11 mouse cellular contexts compared by ENCODE assay signal in genomic region chr19:37481704-37482103, GRCm38 (mm10). TPM values are rescaled to one million over a fixed set of nuclear protein-coding genes. Genes with fewer than 3 reads are reported as not detected.
DNase-seq lines count a peak whose midpoint lies in the region; ATAC-seq lines count a peak whose summit lies in the region.
"Had no signal": no experiment of that assay in that cellular context is flagged by ENCODE, and none has a peak within 500 bp of the region (broad histone marks: within the 10 kb centered on the region; RNA-seq: fewer than 3 reads in every experiment).

No protein-coding gene starts in this region.

- H3K36me3 ChIP-seq in heart, embryonic 10.5 days, result no peaks in the 10 kb centered on the region
- H3K36me3 ChIP-seq in heart, embryonic 11.5 days (ENCODE audit: control insufficient read depth, insufficient read depth, low read length), result no peaks in the 10 kb centered on the region
- no peaks in the 10 kb centered on the region for H3K36me3 ChIP-seq in forebrain, embryonic 15.5 days
- H3K36me3 ChIP-seq in hindbrain, embryonic 13.5 days, result no peaks in the 10 kb centered on the region

- H3K4me1 ChIP-seq in heart, embryonic 10.5 days, result peaks cover 5% of the 10 kb centered on the region
- H3K4me1 ChIP-seq in heart, embryonic 11.5 days (ENCODE audit: control insufficient read depth, insufficient read depth, low read length), result peaks cover 6% of the 10 kb centered on the region; the same call in 1 of the 2 replicates
- H3K4me1 ChIP-seq in forebrain, embryonic 15.5 days, result no peaks in the 10 kb centered on the region
- H3K4me1 ChIP-seq in hindbrain, embryonic 13.5 days (replicated peaks), result no peaks in the 10 kb centered on the region

- peaks cover 3% of the 10 kb centered on the region; the same call in 1 of the 2 replicates for H3K27me3 ChIP-seq in heart, embryonic 10.5 days (ENCODE audit: insufficient read depth, poor library complexity, severe bottlenecking)
- no peaks in the 10 kb centered on the region for H3K27me3 ChIP-seq in heart, embryonic 11.5 days (ENCODE audit: control insufficient read depth, insufficient read depth, low read length)
- no peaks in the 10 kb centered on the region for H3K27me3 ChIP-seq in forebrain, embryonic 15.5 days
- no peaks in the 10 kb centered on the region for H3K27me3 ChIP-seq in hindbrain, embryonic 13.5 days

- no peak overlapping the region for H3K27ac ChIP-seq in heart, embryonic 10.5 days
- no peak overlapping the region for H3K27ac ChIP-seq in heart, embryonic 11.5 days (ENCODE audit: low read depth, low read length)
- H3K27ac ChIP-seq in forebrain, embryonic 15.5 days (replicated peaks), result no peak overlapping the region
- H3K27ac ChIP-seq in hindbrain, embryonic 13.5 days, result no peak overlapping the region
- H3K27ac ChIP-seq: macrophage had no signal

- no peak overlapping the region for H3K4me3 ChIP-seq in heart, embryonic 10.5 days
- H3K4me3 ChIP-seq in heart, embryonic 11.5 days (ENCODE audit: low read depth, low read length), result no peak overlapping the region
- H3K4me3 ChIP-seq in forebrain, embryonic 15.5 days, result no peak overlapping the region
- no peak overlapping the region for H3K4me3 ChIP-seq in hindbrain, embryonic 13.5 days

- peak overlapping the region; percentile 17; the same call in 1 of the 2 replicates for H3K4me2 ChIP-seq in heart, embryonic 11.5 days
- no peak overlapping the region for H3K4me2 ChIP-seq in forebrain, embryonic 15.5 days (replicated peaks)
- H3K4me2 ChIP-seq in hindbrain, embryonic 13.5 days, result no peak overlapping the region

- H3K9me3 ChIP-seq in heart, embryonic 10.5 days, result no peaks in the 10 kb centered on the region
- H3K9me3 ChIP-seq in heart, embryonic 11.5 days (replicated peaks; ENCODE audit: control insufficient read depth, low read length), result no peaks in the 10 kb centered on the region
- H3K9me3 ChIP-seq in forebrain, embryonic 15.5 days, result no peaks in the 10 kb centered on the region
- H3K9me3 ChIP-seq in hindbrain, embryonic 13.5 days, result no peaks in the 10 kb centered on the region

- ATAC-seq in heart, embryonic 11.5 days (replicated peaks; ENCODE audit: insufficient number of reproducible peaks, low FRiP score, low TSS enrichment), result 0 out of 2 replicates have a peak, but pooled peaks have one; percentile 26
- ATAC-seq in forebrain, embryonic 15.5 days (replicated peaks), result no peak
- no peak for ATAC-seq in erythroid progenitor cell, adult 5-6 weeks (replicated peaks; ENCODE audit: low FRiP score, poor library complexity, severe bottlenecking)
- ATAC-seq in hindbrain, embryonic 13.5 days (ENCODE audit: low FRiP score), result no peak

- WGBS in heart, embryonic 10.5 days, result 28% methylated on average over 8 of the region's 8 CpGs
- WGBS in heart, embryonic 11.5 days (ENCODE audit: insufficient replicate concordance), result 35% methylated on average over 8 of the region's 8 CpGs
- WGBS in forebrain, embryonic 15.5 days, result 81% methylated on average over 8 of the region's 8 CpGs
- 77% methylated on average over 8 of the region's 8 CpGs for WGBS in hindbrain, embryonic 13.5 days

- peak; percentile 14 to 36 for DNase-seq in heart, adult 18-20 months
- DNase-seq in heart, embryonic 10.5 days (ENCODE audit: low spot score), result no peak
- peak; percentile 36 for DNase-seq in kidney, adult 9 months
- DNase-seq in lung, postnatal 10 days, result peak; percentile 61
- DNase-seq: adrenal gland, postnatal 36 days; right cerebral cortex, postnatal 4 days had no signal

- no peak overlapping the region for H3K9ac ChIP-seq in heart, embryonic 11.5 days (ENCODE audit: low read depth, low read length)
- H3K9ac ChIP-seq in forebrain, embryonic 15.5 days (replicated peaks), result no peak overlapping the region
- H3K9ac ChIP-seq in hindbrain, embryonic 13.5 days, result no peak overlapping the region

RNA-seq across cellular contexts. Expression of gene Hhex, which starts 47.1 kb away (rescaled TPM):
- 1 to 10 TPM; 1.8 to 2.4 TPM for total RNA-seq in heart, adult 18-20 months (2021)
- polyA plus RNA-seq in heart, embryonic 10.5 days (2016; fragmentation: Nextera tagmentation; extraction: Ambion mirVana), result 10.6 and 26.5 TPM in 2 replicates
- polyA plus RNA-seq in heart, embryonic 11.5 days (2014; fragmentation: Nextera tagmentation; extraction: Ambion mirVana), result 10.9 and 13.4 TPM in 2 replicates
- 3.7 and 4.1 TPM in 2 replicates for polyA plus RNA-seq in forebrain, embryonic 15.5 days (2015; fragmentation: Nextera tagmentation; extraction: Ambion mirVana)
- total RNA-seq in erythroid progenitor cell, adult 5-6 weeks (2015; ENCODE audit: low replicate concordance), result 21.3 and 21.8 TPM in 2 replicates
- total RNA-seq in erythroid progenitor cell, adult 5-6 weeks (2017; ENCODE audit: low replicate concordance), result 4.4 and 5.4 TPM in 2 replicates
- 6.7 and 7.2 TPM in 2 replicates for polyA plus RNA-seq in hindbrain, embryonic 13.5 days (2015; fragmentation: Nextera tagmentation; extraction: Ambion mirVana)
